Mouse (Mus musculus): ENCODE results near the gene Zfp932. TPM values are rescaled to one million over a fixed set of nuclear protein-coding genes. Genes with fewer than 3 reads are reported as not detected.

Zfp932 gene
- polyA plus RNA-seq, 1 experiment from 2014 or later, result 19.8 TPM

Other genes starting within 250 kb of the Zfp932 start
- 12.5 and 12.8 TPM in 2 replicates for gene 4930522L14Rik, start 244.6 kb upstream of the Zfp932 start, polyA plus RNA-seq (2015; fragmentation: Nextera tagmentation; extraction: Ambion mirVana)
- 0.72 and 0.76 TPM in 2 replicates for gene Gm15446, start 73.1 kb upstream of the Zfp932 start, polyA plus RNA-seq (2015; fragmentation: Nextera tagmentation; extraction: Ambion mirVana)
- gene Gm17655, start 76.0 kb downstream of the Zfp932 start, polyA plus RNA-seq (2015; fragmentation: Nextera tagmentation; extraction: Ambion mirVana), result 4.2 and 6.9 TPM in 2 replicates
- 1.6 and 1.7 TPM in 2 replicates for gene Gm35315, start 97.9 kb downstream of the Zfp932 start, polyA plus RNA-seq (2015; fragmentation: Nextera tagmentation; extraction: Ambion mirVana)
- 2.3 and 2.6 TPM in 2 replicates for gene Plcxd1, start 103.4 kb downstream of the Zfp932 start, polyA plus RNA-seq (2015; fragmentation: Nextera tagmentation; extraction: Ambion mirVana)
- 36.4 and 39.2 TPM in 2 replicates for gene Gtpbp6, start 111.7 kb downstream of the Zfp932 start, polyA plus RNA-seq (2015; fragmentation: Nextera tagmentation; extraction: Ambion mirVana)
- gene Zfp605, start 113.6 kb downstream of the Zfp932 start, polyA plus RNA-seq (2015; fragmentation: Nextera tagmentation; extraction: Ambion mirVana), result 4.5 and 6.0 TPM in 2 replicates
- gene Chfr, start 139.3 kb downstream of the Zfp932 start, polyA plus RNA-seq (2015; fragmentation: Nextera tagmentation; extraction: Ambion mirVana), result 39.4 and 42.8 TPM in 2 replicates
- gene Golga3, start 180.2 kb downstream of the Zfp932 start, polyA plus RNA-seq (2015; fragmentation: Nextera tagmentation; extraction: Ambion mirVana), result 19.2 and 19.6 TPM in 2 replicates
- 24.3 and 25.5 TPM in 2 replicates for gene Ankle2, start 234.5 kb downstream of the Zfp932 start, polyA plus RNA-seq (2015; fragmentation: Nextera tagmentation; extraction: Ambion mirVana)

Data from kidney, embryonic 16.5 days (tissue).